Mouse (Mus musculus): ENCODE data around the gene Prr5. TPM values are rescaled to one million over a fixed set of nuclear protein-coding genes. Genes with fewer than 3 reads are reported as not detected.
A peak's percentile ranks its signal among the peaks of the same experiment; 100 is the strongest.

Gene Prr5
- total and polyA plus RNA-seq, 2 experiments = 2.2 to 9.4 TPM

- TF ChIP-seq CTCF (IDR thresholded peaks at IDR 0.05; ENCODE audit: low read depth, low read length) (no peak), POLR2A (IDR thresholded peaks at IDR 0.05; ENCODE audit: extremely low read depth, insufficient read depth, low read length) (no peak)
- 96% methylated on average over 6 of the region's 6 CpGs for WGBS
- no peaks in the 10 kb centered on the region for H3K4me1 ChIP-seq (ENCODE audit: control insufficient read depth, insufficient read depth, low read length)
- H3K4me3 ChIP-seq (ENCODE audit: insufficient read depth, low read depth, low read length) = no peak overlapping the region
- H3K36me3 ChIP-seq (ENCODE audit: control insufficient read depth, insufficient read depth, low read length) = no peaks in the 10 kb centered on the region
- no peak overlapping the region for H3K9ac ChIP-seq (ENCODE audit: low read depth, low read length)
- H3K27me3 ChIP-seq (ENCODE audit: control insufficient read depth, insufficient read depth, low read length) = no peaks in the 10 kb centered on the region
- no peaks in the 10 kb centered on the region for H3K79me2 ChIP-seq (ENCODE audit: control insufficient read depth, insufficient read depth, low read length)
- no peak overlapping the region for H3K27ac ChIP-seq (replicated peaks; ENCODE audit: insufficient read depth, low read depth, low read length)
- no peak for DNase-seq (ENCODE audit: extremely low read depth, low read depth, low spot score)
Measured at GRCm38 (mm10) chr15:84691513-84691912, 22.1 kb downstream of the Prr5 start.

GRCm38 (mm10) chr15:84692645-84693044, 23.2 kb downstream of the Prr5 start:
- whole genome bisulfite sequencing = 76% methylated on average over 7 of the region's 7 CpGs
- no peak for TF ChIP-seq POLR2A (IDR thresholded peaks at IDR 0.05; ENCODE audit: extremely low read depth, insufficient read depth, low read length)
- TF ChIP-seq CTCF (IDR thresholded peaks at IDR 0.05; ENCODE audit: low read depth, low read length) = no peak

GRCm38 (mm10) chr15:84696021-84696420, 26.6 kb downstream of the Prr5 start:
- H3K79me2 ChIP-seq (ENCODE audit: control insufficient read depth, insufficient read depth, low read length) = no peaks in the 10 kb centered on the region

More at GRCm38 (mm10) chr15:84692645-84693044, 23.2 kb downstream of the Prr5 start:
- Histone ChIP-seq H3K27me3 (ENCODE audit: control insufficient read depth, insufficient read depth, low read length) (no peaks in the 10 kb centered on the region), H3K79me2 (ENCODE audit: control insufficient read depth, insufficient read depth, low read length) (no peaks in the 10 kb centered on the region), H3K4me3 (ENCODE audit: insufficient read depth, low read depth, low read length) (no peak overlapping the region), H3K36me3 (ENCODE audit: control insufficient read depth, insufficient read depth, low read length) (no peaks in the 10 kb centered on the region), H3K9ac (ENCODE audit: low read depth, low read length) (no peak overlapping the region), H3K4me1 (ENCODE audit: control insufficient read depth, insufficient read depth, low read length) (no peaks in the 10 kb centered on the region), H3K27ac (replicated peaks; ENCODE audit: insufficient read depth, low read depth, low read length) (no peak overlapping the region)
- no peak for DNase-seq (ENCODE audit: extremely low read depth, low read depth, low spot score)

GRCm38 (mm10) chr15:84697611-84698011, 28.2 kb downstream of the Prr5 start:
- Histone ChIP-seq H3K9ac (ENCODE audit: low read depth, low read length) (no peak overlapping the region), H3K36me3 (ENCODE audit: control insufficient read depth, insufficient read depth, low read length) (no peaks in the 10 kb centered on the region), H3K4me3 (ENCODE audit: insufficient read depth, low read depth, low read length) (no peak overlapping the region), H3K27me3 (ENCODE audit: control insufficient read depth, insufficient read depth, low read length) (no peaks in the 10 kb centered on the region), H3K79me2 (ENCODE audit: control insufficient read depth, insufficient read depth, low read length) (no peaks in the 10 kb centered on the region), H3K27ac (replicated peaks; ENCODE audit: insufficient read depth, low read depth, low read length) (no peak overlapping the region), H3K4me1 (ENCODE audit: control insufficient read depth, insufficient read depth, low read length) (no peaks in the 10 kb centered on the region)
- 65% methylated on average over 11 of the region's 11 CpGs for WGBS
- TF ChIP-seq POLR2A (IDR thresholded peaks at IDR 0.05; ENCODE audit: extremely low read depth, insufficient read depth, low read length) (no peak), CTCF (IDR thresholded peaks at IDR 0.05; ENCODE audit: low read depth, low read length) (no peak)
- DNase-seq (ENCODE audit: extremely low read depth, low read depth, low spot score) = no peak

More at GRCm38 (mm10) chr15:84696021-84696420, 26.6 kb downstream of the Prr5 start:
- H3K36me3 ChIP-seq (ENCODE audit: control insufficient read depth, insufficient read depth, low read length) = no peaks in the 10 kb centered on the region
- no peak for DNase-seq (ENCODE audit: extremely low read depth, low read depth, low spot score)
- no peaks in the 10 kb centered on the region for H3K4me1 ChIP-seq (ENCODE audit: control insufficient read depth, insufficient read depth, low read length)
- H3K9ac ChIP-seq (ENCODE audit: low read depth, low read length) = no peak overlapping the region
- no peaks in the 10 kb centered on the region for H3K27me3 ChIP-seq (ENCODE audit: control insufficient read depth, insufficient read depth, low read length)
- TF ChIP-seq POLR2A (IDR thresholded peaks at IDR 0.05; ENCODE audit: extremely low read depth, insufficient read depth, low read length) (no peak), CTCF (IDR thresholded peaks at IDR 0.05; ENCODE audit: low read depth, low read length) (no peak)
- WGBS = 89% methylated on average over 4 of the region's 4 CpGs
- H3K27ac ChIP-seq (replicated peaks; ENCODE audit: insufficient read depth, low read depth, low read length) = no peak overlapping the region
- no peak overlapping the region for H3K4me3 ChIP-seq (ENCODE audit: insufficient read depth, low read depth, low read length)

- WGBS = 70% methylated on average over 2 of the region's 2 CpGs
- H3K4me1 ChIP-seq (ENCODE audit: control insufficient read depth, insufficient read depth, low read length) = no peaks in the 10 kb centered on the region
Measured at GRCm38 (mm10) chr15:84698189-84698588, 28.8 kb downstream of the Prr5 start.

GRCm38 (mm10) chr15:84700147-84700794, 30.9 kb downstream of the Prr5 start:
- Histone ChIP-seq H3K27me3 (ENCODE audit: control insufficient read depth, insufficient read depth, low read length) (no peaks in the 10 kb centered on the region), H3K79me2 (ENCODE audit: control insufficient read depth, insufficient read depth, low read length) (no peaks in the 10 kb centered on the region), H3K27ac (replicated peaks; ENCODE audit: insufficient read depth, low read depth, low read length) (no peak overlapping the region), H3K36me3 (ENCODE audit: control insufficient read depth, insufficient read depth, low read length) (no peaks in the 10 kb centered on the region), H3K9ac (ENCODE audit: low read depth, low read length) (no peak overlapping the region), H3K4me3 (ENCODE audit: insufficient read depth, low read depth, low read length) (no peak overlapping the region), H3K4me1 (ENCODE audit: control insufficient read depth, insufficient read depth, low read length) (no peaks in the 10 kb centered on the region)
- 51% methylated on average over 6 of the region's 6 CpGs for WGBS
- no peak for TF ChIP-seq POLR2A (IDR thresholded peaks at IDR 0.05; ENCODE audit: extremely low read depth, insufficient read depth, low read length)
- peak; percentile 98 for TF ChIP-seq CTCF (IDR thresholded peaks at IDR 0.05; ENCODE audit: low read depth, low read length)
- peak; percentile 33 for DNase-seq (ENCODE audit: extremely low read depth, low read depth, low spot score)

More at GRCm38 (mm10) chr15:84698189-84698588, 28.8 kb downstream of the Prr5 start:
- Histone ChIP-seq H3K9ac (ENCODE audit: low read depth, low read length) (no peak overlapping the region), H3K4me3 (ENCODE audit: insufficient read depth, low read depth, low read length) (no peak overlapping the region), H3K79me2 (ENCODE audit: control insufficient read depth, insufficient read depth, low read length) (no peaks in the 10 kb centered on the region), H3K27ac (replicated peaks; ENCODE audit: insufficient read depth, low read depth, low read length) (no peak overlapping the region), H3K36me3 (ENCODE audit: control insufficient read depth, insufficient read depth, low read length) (no peaks in the 10 kb centered on the region), H3K27me3 (ENCODE audit: control insufficient read depth, insufficient read depth, low read length) (no peaks in the 10 kb centered on the region)
- no peak for DNase-seq (ENCODE audit: extremely low read depth, low read depth, low spot score)
- no peak for TF ChIP-seq POLR2A (IDR thresholded peaks at IDR 0.05; ENCODE audit: extremely low read depth, insufficient read depth, low read length)
- no peak for TF ChIP-seq CTCF (IDR thresholded peaks at IDR 0.05; ENCODE audit: low read depth, low read length)

All from liver, adult 2 months (tissue).